Mouse (Mus musculus): ENCODE measurements at regions not wholly inside any gene's neighbourhood (a gene's known extent, or its start where the extent isn't known, plus 50 kb on each side); places are given as distances from the start of the nearest gene placed in this dataset.

GRCm38 (mm10) chr17:82516850-82517249, 698.2 kb upstream of the Pkdcc start:
- no peak for TF ChIP-seq EP300 (IDR thresholded peaks at IDR 0.05; ENCODE audit: low read depth)
- no peak for TF ChIP-seq CTCF (IDR thresholded peaks at IDR 0.05; ENCODE audit: low read depth)

Data from liver, postnatal 0 days (tissue).